8 mouse cellular contexts compared by ENCODE assay signal in the genomic region with DNA sequence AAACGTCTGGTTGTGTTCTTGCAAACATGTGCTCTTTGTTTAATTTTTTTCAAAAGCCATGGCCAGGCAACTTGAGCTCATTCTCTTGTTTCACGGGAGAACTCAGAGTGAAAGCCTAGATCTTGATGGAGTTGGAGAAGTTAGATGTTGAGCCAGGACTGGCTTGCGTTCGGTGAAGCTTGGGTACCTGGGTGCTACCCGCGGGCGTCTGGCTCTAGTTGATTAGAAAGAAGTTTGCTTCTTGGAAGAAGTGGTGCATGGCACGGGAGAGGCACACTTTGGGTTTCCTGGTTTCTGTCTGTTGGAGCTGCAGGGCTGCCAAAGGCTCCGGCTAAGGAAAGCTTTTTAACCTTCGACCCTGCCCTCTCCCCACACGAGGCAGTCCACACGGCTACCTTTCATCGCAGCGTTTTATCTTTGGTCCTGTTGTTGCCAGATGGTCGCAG. TPM values are rescaled to one million over a fixed set of nuclear protein-coding genes. Genes with fewer than 3 reads are reported as not detected.
DNase-seq lines count a peak whose midpoint lies in the region; ATAC-seq and TF ChIP-seq lines count a peak whose summit lies in the region.

No protein-coding gene starts in this region.

- 6% methylated on average over 15 of the region's 15 CpGs for WGBS in forebrain, postnatal 0 days
- WGBS in limb, embryonic 15.5 days = 2% methylated on average over 15 of the region's 15 CpGs

- H3K4me1 ChIP-seq in forebrain, postnatal 0 days (ENCODE audit: insufficient read depth) = no peaks in the 10 kb centered on the region
- peaks cover 40% of the 10 kb centered on the region for H3K4me1 ChIP-seq in limb, embryonic 15.5 days

- peak overlapping the region; percentile 63 for H3K4me3 ChIP-seq in forebrain, postnatal 0 days (ENCODE audit: low read depth, low read length)
- H3K4me3 ChIP-seq in limb, embryonic 15.5 days = peak overlapping the region; percentile 83

- peak; percentile 22 for DNase-seq in retina, embryonic 14.5 days (ENCODE audit: low spot score)
- DNase-seq in retina, postnatal 1 day = no peak
- no peak for DNase-seq in forebrain, postnatal 0 days
- DNase-seq in yolk sac, embryonic 10.5 days (ENCODE audit: low spot score) = peak; percentile 12
- DNase-seq in spleen, postnatal 10 days (ENCODE audit: low spot score in 2 of 2) = no peak
- DNase-seq in right cerebral cortex, adult 18-20 months = no peak
- no peak for DNase-seq in adrenal gland, adult 18-20 months (ENCODE audit: low spot score in 2 of 2)

- peak overlapping the region; percentile 98 for H3K4me2 ChIP-seq in forebrain, postnatal 0 days (ENCODE audit: low read depth)
- peak overlapping the region; percentile 77 for H3K4me2 ChIP-seq in limb, embryonic 15.5 days

- no peak overlapping the region for H3K9ac ChIP-seq in forebrain, postnatal 0 days
- peak overlapping the region; percentile 86 for H3K9ac ChIP-seq in limb, embryonic 15.5 days

- H3K27ac ChIP-seq in forebrain, postnatal 0 days (ENCODE audit: low read depth, low read length) = no peak overlapping the region
- H3K27ac ChIP-seq in limb, embryonic 15.5 days = peak overlapping the region; percentile 94

- TF ChIP-seq CTCF in forebrain, postnatal 0 days (IDR thresholded peaks at IDR 0.05; ENCODE audit: low read depth) = no peak

- H3K36me3 ChIP-seq in forebrain, postnatal 0 days (ENCODE audit: insufficient read depth) = no peaks in the 10 kb centered on the region
- H3K36me3 ChIP-seq in limb, embryonic 15.5 days = no peaks in the 10 kb centered on the region

- no peak for ATAC-seq in forebrain, postnatal 0 days
- no peak for ATAC-seq in limb, embryonic 15.5 days (ENCODE audit: insufficient number of reproducible peaks, low FRiP score, low TSS enrichment, low read depth)

- H3K9me3 ChIP-seq in forebrain, postnatal 0 days (ENCODE audit: low read length) = no peaks in the 10 kb centered on the region
- no peaks in the 10 kb centered on the region; the same call in 1 of the 2 replicates for H3K9me3 ChIP-seq in limb, embryonic 15.5 days

- H3K27me3 ChIP-seq in forebrain, postnatal 0 days (ENCODE audit: insufficient read depth, low read length) = peaks cover 9% of the 10 kb centered on the region; the same call in 1 of the 2 replicates
- no peaks in the 10 kb centered on the region for H3K27me3 ChIP-seq in limb, embryonic 15.5 days

RNA-seq across cellular contexts. Expression of a gene that starts 0.9 kb away (rescaled TPM):
- total RNA-seq in forebrain, postnatal 0 days (2014; rRNA removed) = 1.3 and 2.9 TPM in 2 replicates
- 1.1 and 1.8 TPM in 2 replicates for polyA plus RNA-seq in forebrain, postnatal 0 days (2015; fragmentation: Nextera tagmentation; extraction: Ambion mirVana)
- 18.6 and 23.0 TPM in 2 replicates for polyA plus RNA-seq in limb, embryonic 15.5 days (2015; fragmentation: Nextera tagmentation; extraction: Ambion mirVana)
- under 1 TPM; 0.30 to 0.80 TPM for total RNA-seq in adrenal gland, adult 18-20 months (2021)

RNA-seq across cellular contexts. Expression of a gene that starts 34.4 kb away (rescaled TPM):
- 4.6 and 6.2 TPM in 2 replicates for total RNA-seq in forebrain, postnatal 0 days (2014; rRNA removed)
- 5.2 and 5.9 TPM in 2 replicates for polyA plus RNA-seq in forebrain, postnatal 0 days (2015; fragmentation: Nextera tagmentation; extraction: Ambion mirVana)
- 14.3 and 14.4 TPM in 2 replicates for polyA plus RNA-seq in limb, embryonic 15.5 days (2015; fragmentation: Nextera tagmentation; extraction: Ambion mirVana)
- 10 to 100 TPM in 1 of 2 experiments, 1 to 10 TPM in 1; 9.0 to 10.6 TPM for total RNA-seq in adrenal gland, adult 18-20 months (2021)

Comparison
In these comparisons a context has a peak if more than half of its experiments do, and no peak if none do; other contexts are left out.
1. DNase-seq: peak in retina, embryonic 14.5 days (single experiment) and yolk sac, embryonic 10.5 days (single experiment); none in retina, postnatal 1 day (single experiment), forebrain, postnatal 0 days (single experiment), spleen, postnatal 10 days (0 of 2), right cerebral cortex, adult 18-20 months (single experiment) and adrenal gland, adult 18-20 months (0 of 2).